Comparison of ENCODE assay signal across 9 mouse cellular contexts in the genomic region with DNA sequence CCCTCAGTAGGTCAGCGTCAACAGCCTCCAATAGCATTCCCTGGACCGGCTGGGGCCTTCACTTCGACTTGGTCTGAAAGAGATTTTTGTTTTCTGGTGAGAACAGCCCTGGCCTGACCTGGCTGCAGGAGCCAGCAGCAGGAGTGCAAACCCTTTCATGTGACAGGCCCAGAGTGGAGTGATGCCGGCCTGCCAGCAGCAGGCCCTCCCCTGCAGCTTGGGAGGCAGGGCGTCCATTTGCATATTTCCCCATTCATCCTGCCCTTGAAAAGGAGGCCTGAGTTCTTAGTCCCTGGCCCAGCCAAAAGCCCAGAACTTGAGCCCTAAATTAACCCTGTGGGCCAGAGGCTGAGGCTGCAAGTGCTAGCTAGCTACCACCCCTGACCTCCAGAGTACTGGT. TPM values are rescaled to one million over a fixed set of nuclear protein-coding genes. Genes with fewer than 3 reads are reported as not detected.
DNase-seq lines count a peak whose midpoint lies in the region; TF ChIP-seq lines count a peak whose summit lies in the region.
"Had no signal": no experiment of that assay in that cellular context is flagged by ENCODE, and none has a peak within 500 bp of the region (broad histone marks: within the 10 kb centered on the region; RNA-seq: fewer than 3 reads in every experiment).

No protein-coding gene starts in this region.

- TF ChIP-seq POLR2A in testis, adult 2 months (IDR thresholded peaks at IDR 0.05; ENCODE audit: control insufficient read depth, low read depth, low read length) = no peak

- DNase-seq in adrenal gland, adult (ENCODE audit: inconsistent age in 2 of 2, low spot score in 1 of 2) = peak; percentile 69 to 88
- DNase-seq in adrenal gland, postnatal 4 days (ENCODE audit: low spot score in 2 of 2) = no peak
- no peak for DNase-seq in testis, postnatal 10 days (ENCODE audit: low spot score)
- DNase-seq in heart, postnatal 4 days = peak; percentile 13
- peak; percentile 20 for DNase-seq in lung, postnatal 10 days
- DNase-seq in skeletal muscle tissue, adult 2 months (ENCODE audit: low read depth, low spot score) = peak; percentile 52
- DNase-seq in thymus, postnatal 4 days = no peak

- no peak overlapping the region for H3K4me3 ChIP-seq in testis, adult 2 months (ENCODE audit: control insufficient read depth, low read depth, low read length)

- H3K36me3 ChIP-seq in testis, adult 2 months (ENCODE audit: control insufficient read depth, insufficient read depth, low read length) = no peaks in the 10 kb centered on the region

- H3K27me3 ChIP-seq in testis, adult 2 months (ENCODE audit: control insufficient read depth, insufficient read depth, low read length) = no peaks in the 10 kb centered on the region

- peak overlapping the region; percentile 24; the same call in 1 of the 2 replicates for H3K27ac ChIP-seq in testis, adult 2 months (ENCODE audit: control insufficient read depth, insufficient read depth, low read depth, low read length)

- H3K4me1 ChIP-seq in testis, adult 2 months (ENCODE audit: control insufficient read depth, insufficient read depth, low read length) = peaks cover 7% of the 10 kb centered on the region

- TF ChIP-seq CTCF in testis, adult 2 months (IDR thresholded peaks at IDR 0.05; ENCODE audit: control insufficient read depth, insufficient read depth, insufficient replicate concordance, low read depth, low read length) = no peak

RNA-seq across cellular contexts. Expression of gene Acsl6, which starts 8.4 kb away (rescaled TPM):
- 1 to 10 TPM; 3.6 to 7.2 TPM for total RNA-seq in adrenal gland, postnatal 4 days (2021)
- polyA plus RNA-seq in testis, adult 2 months (2012; rRNA removed) = 66.4 and 84.2 TPM in 2 replicates
- 1 to 10 TPM in 1 of 2 experiments, under 1 TPM in 1; 0.50 to 1.2 TPM for total RNA-seq in heart, postnatal 4 days (2021)

RNA-seq across cellular contexts. Expression of gene Il3, which starts 44.9 kb away (rescaled TPM):
- total RNA-seq in adrenal gland, postnatal 4 days (2021) = not detected
- polyA plus RNA-seq in testis, adult 2 months (2012; rRNA removed) = not detected in 2 replicates
- total RNA-seq in heart, postnatal 4 days (2021) = not detected
- polyA plus RNA-seq: intestine, embryonic 14.5 days had no signal

RNA-seq across cellular contexts. Expression of gene Meikin, which starts 58.4 kb away (rescaled TPM):
- not detected for total RNA-seq in adrenal gland, postnatal 4 days (2021)
- polyA plus RNA-seq in testis, adult 2 months (2012; rRNA removed) = 3.6 and 5.7 TPM in 2 replicates
- not detected for total RNA-seq in heart, postnatal 4 days (2021)
- polyA plus RNA-seq: intestine, embryonic 14.5 days had no signal

Comparison
In these comparisons a context has a peak if more than half of its experiments do, and no peak if none do; other contexts are left out.
1. DNase-seq: peak in adrenal gland, adult (2 of 2), heart, postnatal 4 days (single experiment), lung, postnatal 10 days (single experiment) and skeletal muscle tissue, adult 2 months (single experiment); none in adrenal gland, postnatal 4 days (0 of 2), testis, postnatal 10 days (single experiment) and thymus, postnatal 4 days (single experiment).